Comparison of ENCODE assay signal across 31 mouse cellular contexts in genomic region chr7:46184232-46184631, GRCm38 (mm10). TPM values are rescaled to one million over a fixed set of nuclear protein-coding genes. Genes with fewer than 3 reads are reported as not detected.
DNase-seq lines count a peak whose midpoint lies in the region; ATAC-seq and TF ChIP-seq lines count a peak whose summit lies in the region.
"Had no signal": no experiment of that assay in that cellular context is flagged by ENCODE, and none has a peak within 500 bp of the region (broad histone marks: within the 10 kb centered on the region; RNA-seq: fewer than 3 reads in every experiment).

No protein-coding gene starts in this region.

- DNase-seq in 416B (ENCODE audit: low read depth) = peak; percentile 11
- DNase-seq in liver, embryonic 11.5 days (ENCODE audit: low spot score) = no peak
- no peak for DNase-seq in adrenal gland, postnatal 36 days
- DNase-seq in midbrain, postnatal 0 days (ENCODE audit: low spot score) = no peak
- DNase-seq: adrenal gland, adult 8-10 months; adrenal gland, postnatal 25 days; cerebellum, adult 11-12 months; cerebellum, adult 8-10 months; cerebellum, postnatal 14 days; forebrain, postnatal 0 days; gastrocnemius, adult 2 months; gastrocnemius, postnatal 14 days; heart, adult 18-20 months; heart, postnatal 10 days; heart, postnatal 36 days had no signal

- TF ChIP-seq POLR2A in bone marrow macrophage, adult 2 months (IDR thresholded peaks at IDR 0.05; ENCODE audit: borderline replicate concordance, low read depth, low read length) = no peak

- no peak for TF ChIP-seq CTCF in bone marrow macrophage, adult 2 months (IDR thresholded peaks at IDR 0.05; ENCODE audit: low read depth, low read length)
- TF ChIP-seq CTCF in midbrain, postnatal 0 days (IDR thresholded peaks at IDR 0.05) = no peak

- no peak overlapping the region for H3K9ac ChIP-seq in liver, embryonic 11.5 days (ENCODE audit: low read depth, low read length)
- no peak overlapping the region for H3K9ac ChIP-seq in midbrain, postnatal 0 days (replicated peaks; ENCODE audit: low read length, poor library complexity, severe bottlenecking)
- H3K9ac ChIP-seq: embryonic facial prominence, embryonic 12.5 days; embryonic facial prominence, embryonic 15.5 days; forebrain, postnatal 0 days; heart, embryonic 12.5 days; heart, embryonic 15.5 days; hindbrain, embryonic 14.5 days had no signal

- no peak overlapping the region for H3K4me2 ChIP-seq in liver, embryonic 11.5 days
- H3K4me2 ChIP-seq in midbrain, postnatal 0 days (ENCODE audit: low read depth, low read length, poor library complexity, severe bottlenecking) = no peak overlapping the region
- H3K4me2 ChIP-seq: embryonic facial prominence, embryonic 12.5 days; embryonic facial prominence, embryonic 15.5 days; heart, embryonic 12.5 days; heart, embryonic 15.5 days; hindbrain, embryonic 14.5 days had no signal

- H3K4me3 ChIP-seq in bone marrow macrophage, adult 2 months (ENCODE audit: insufficient read depth, low read length) = no peak overlapping the region
- no peak overlapping the region for H3K4me3 ChIP-seq in liver, embryonic 11.5 days (ENCODE audit: low read depth, low read length)
- H3K4me3 ChIP-seq in midbrain, postnatal 0 days (ENCODE audit: low read depth, low read length) = no peak overlapping the region
- H3K4me3 ChIP-seq: embryonic facial prominence, embryonic 12.5 days; embryonic facial prominence, embryonic 15.5 days; gastrocnemius, adult 2 months; heart, embryonic 12.5 days; heart, embryonic 15.5 days had no signal

- H3K9me3 ChIP-seq in liver, embryonic 11.5 days (ENCODE audit: control insufficient read depth, low read length) = no peaks in the 10 kb centered on the region
- H3K9me3 ChIP-seq in midbrain, postnatal 0 days (ENCODE audit: low read length) = no peaks in the 10 kb centered on the region
- H3K9me3 ChIP-seq: embryonic facial prominence, embryonic 12.5 days; embryonic facial prominence, embryonic 15.5 days; heart, embryonic 12.5 days; heart, embryonic 15.5 days had no signal

- peak; percentile 32 to 45; a peak in 1 of 4 replicates for ATAC-seq in hematopoietic stem cell, adult 5-6 weeks (replicated peaks in 1 of 2; ENCODE audit: insufficient read depth in 1 of 2, low FRiP score in 2 of 2, low TSS enrichment in 1 of 2, low read depth in 1 of 2, poor library complexity in 2 of 2, severe bottlenecking in 2 of 2)
- peak; percentile 17; the same call in 1 of the 2 replicates for ATAC-seq in neutrophil, adult 5-6 weeks (ENCODE audit: extremely low read depth, insufficient number of reproducible peaks, low FRiP score, poor library complexity, severe bottlenecking)
- ATAC-seq in liver, embryonic 11.5 days (replicated peaks; ENCODE audit: low FRiP score) = no peak
- no peak for ATAC-seq in midbrain, postnatal 0 days (ENCODE audit: low FRiP score)
- ATAC-seq: activated CD4-positive, CD25-positive, alpha-beta regulatory T cell, adult 4 months; CD4-positive, CD25-positive, alpha-beta regulatory T cell, adult 4 months; forebrain, embryonic 14.5 days; forebrain, postnatal 0 days; hindbrain, postnatal 0 days; inflammation-experienced regulatory T-cells, adult 6 months; intestine, embryonic 16.5 days had no signal

- no peaks in the 10 kb centered on the region for H3K36me3 ChIP-seq in liver, embryonic 11.5 days (ENCODE audit: control insufficient read depth, insufficient read depth, low read length)
- no peaks in the 10 kb centered on the region for H3K36me3 ChIP-seq in midbrain, postnatal 0 days (ENCODE audit: insufficient read depth, low read length)
- H3K36me3 ChIP-seq: embryonic facial prominence, embryonic 12.5 days; embryonic facial prominence, embryonic 15.5 days; heart, embryonic 12.5 days; heart, embryonic 15.5 days had no signal

- H3K4me1 ChIP-seq in bone marrow macrophage, adult 2 months (ENCODE audit: control insufficient read depth, insufficient read depth, low read length) = no peaks in the 10 kb centered on the region
- no peaks in the 10 kb centered on the region for H3K4me1 ChIP-seq in liver, embryonic 11.5 days (replicated peaks; ENCODE audit: control insufficient read depth, insufficient read depth, low read length)
- no peaks in the 10 kb centered on the region for H3K4me1 ChIP-seq in midbrain, postnatal 0 days (ENCODE audit: insufficient read depth, low read length)

- peaks cover 19% of the 10 kb centered on the region for H3K27me3 ChIP-seq in liver, embryonic 11.5 days (replicated peaks; ENCODE audit: control insufficient read depth, insufficient read depth, low read length)
- H3K27me3 ChIP-seq in midbrain, postnatal 0 days (ENCODE audit: insufficient read depth, low read length) = peaks cover 10% of the 10 kb centered on the region; the same call in 1 of the 2 replicates

- peak overlapping the region; percentile 57 for H3K27ac ChIP-seq in bone marrow macrophage, adult 2 months (ENCODE audit: insufficient read depth, low read depth, low read length)
- no peak overlapping the region for H3K27ac ChIP-seq in liver, embryonic 11.5 days (ENCODE audit: low read depth, low read length)
- H3K27ac ChIP-seq in midbrain, postnatal 0 days (ENCODE audit: low read depth, low read length) = no peak overlapping the region
- H3K27ac ChIP-seq: embryonic facial prominence, embryonic 12.5 days; embryonic facial prominence, embryonic 15.5 days; gastrocnemius, adult 2 months; heart, embryonic 15.5 days; hindbrain, embryonic 14.5 days; hindbrain, postnatal 0 days had no signal

RNA-seq across cellular contexts. Expression of gene Abcc8, which starts 4.4 kb away (rescaled TPM):
- not detected in 2 replicates for polyA plus RNA-seq in bone marrow macrophage, adult 2 months (2012; ENCODE audit: insufficient read depth, insufficient read length, missing spikeins)
- not detected in 2 replicates for total RNA-seq in hematopoietic stem cell, adult 5-6 weeks (2017)
- 0.35 TPM in 1 of 2 replicates, not detected in the other for total RNA-seq in neutrophil, adult 5-6 weeks (2017)
- polyA plus RNA-seq in liver, embryonic 11.5 days (2014; fragmentation: Nextera tagmentation; extraction: Ambion mirVana) = 0.70 and 0.71 TPM in 2 replicates
- 1 to 10 TPM; 1.6 to 1.7 TPM for total RNA-seq in adrenal gland, postnatal 36 days (2021)
- total RNA-seq in midbrain, postnatal 0 days (2014; rRNA removed) = 13.1 and 18.7 TPM in 2 replicates
- 7.2 and 9.6 TPM in 2 replicates for polyA plus RNA-seq in midbrain, postnatal 0 days (2015; fragmentation: Nextera tagmentation; extraction: Ambion mirVana)
- total RNA-seq: MEL had no signal
- polyA plus RNA-seq: activated CD4-positive, CD25-positive, alpha-beta regulatory T cell, adult 4 months; C2C12; CD4-positive, CD25-positive, alpha-beta regulatory T cell, adult 4 months; inflammation-experienced regulatory T-cells, adult 6 months had no signal

RNA-seq across cellular contexts. Expression of gene Ush1c, which starts 54.1 kb away (rescaled TPM):
- polyA plus RNA-seq in bone marrow macrophage, adult 2 months (2012; ENCODE audit: insufficient read depth, insufficient read length, missing spikeins) = not detected in 2 replicates
- total RNA-seq in hematopoietic stem cell, adult 5-6 weeks (2017) = not detected in 2 replicates
- 0.58 and 1.1 TPM in 2 replicates for total RNA-seq in neutrophil, adult 5-6 weeks (2017)
- 0.47 and 0.60 TPM in 2 replicates for polyA plus RNA-seq in liver, embryonic 11.5 days (2014; fragmentation: Nextera tagmentation; extraction: Ambion mirVana)
- 1 to 10 TPM; 2.8 to 3.2 TPM for total RNA-seq in adrenal gland, postnatal 36 days (2021)
- total RNA-seq in midbrain, postnatal 0 days (2014; rRNA removed) = 0.44 and 0.85 TPM in 2 replicates
- 1.7 and 1.8 TPM in 2 replicates for polyA plus RNA-seq in midbrain, postnatal 0 days (2015; fragmentation: Nextera tagmentation; extraction: Ambion mirVana)
- total RNA-seq: MEL had no signal
- polyA plus RNA-seq: activated CD4-positive, CD25-positive, alpha-beta regulatory T cell, adult 4 months; C2C12; CD4-positive, CD25-positive, alpha-beta regulatory T cell, adult 4 months; inflammation-experienced regulatory T-cells, adult 6 months had no signal

RNA-seq across cellular contexts. Expression of gene Otog, which starts 56.6 kb away (rescaled TPM):
- polyA plus RNA-seq in bone marrow macrophage, adult 2 months (2012; ENCODE audit: insufficient read depth, insufficient read length, missing spikeins) = not detected in 2 replicates
- total RNA-seq in hematopoietic stem cell, adult 5-6 weeks (2017) = not detected in 2 replicates
- total RNA-seq in neutrophil, adult 5-6 weeks (2017) = not detected in 2 replicates
- not detected in 2 replicates for polyA plus RNA-seq in liver, embryonic 11.5 days (2014; fragmentation: Nextera tagmentation; extraction: Ambion mirVana)
- 1 to 10 TPM in 1 of 2 experiments, not detected in 1; 2.9 TPM for total RNA-seq in adrenal gland, postnatal 36 days (2021)
- total RNA-seq in midbrain, postnatal 0 days (2014; rRNA removed) = 0.11 and 0.28 TPM in 2 replicates
- polyA plus RNA-seq in midbrain, postnatal 0 days (2015; fragmentation: Nextera tagmentation; extraction: Ambion mirVana) = 0.01 and 0.07 TPM in 2 replicates
- total RNA-seq: forebrain, postnatal 0 days; heart, postnatal 10 days; MEL had no signal
- polyA plus RNA-seq: activated CD4-positive, CD25-positive, alpha-beta regulatory T cell, adult 4 months; CD4-positive, CD25-positive, alpha-beta regulatory T cell, adult 4 months; forebrain, embryonic 14.5 days; heart, embryonic 12.5 days; heart, embryonic 15.5 days; inflammation-experienced regulatory T-cells, adult 6 months; intestine, embryonic 16.5 days had no signal

Comparison
In these comparisons a context has a peak if more than half of its experiments do, and no peak if none do; other contexts are left out.
1. ATAC-seq: peak in hematopoietic stem cell, adult 5-6 weeks (2 of 2) and neutrophil, adult 5-6 weeks (single experiment); none in liver, embryonic 11.5 days (single experiment) and midbrain, postnatal 0 days (single experiment).